Mouse (Mus musculus) kidney, postnatal 25 days (tissue): ENCODE measurements around the gene Dab2ip.

Experiments
- DNase-seq, 2 experiments: peaks; one replicate each; pipeline ENCODE4 v3.0.0; 2021; ENCODE audit warnings: mixed read lengths in 2 of 2

The Dab2ip gene

GRCm38 (mm10) chr2:35598819-35599218 is 40.8 kb downstream of the Dab2ip start:
- DNase-seq = no peak

- no peak for DNase-seq
These were observed 43.6 kb downstream of the Dab2ip start for GRCm38 (mm10) chr2:35601665-35602064.

- DNase-seq = no peak
These were observed 49.4 kb downstream of the Dab2ip start for GRCm38 (mm10) chr2:35607476-35607875.

DNA sequence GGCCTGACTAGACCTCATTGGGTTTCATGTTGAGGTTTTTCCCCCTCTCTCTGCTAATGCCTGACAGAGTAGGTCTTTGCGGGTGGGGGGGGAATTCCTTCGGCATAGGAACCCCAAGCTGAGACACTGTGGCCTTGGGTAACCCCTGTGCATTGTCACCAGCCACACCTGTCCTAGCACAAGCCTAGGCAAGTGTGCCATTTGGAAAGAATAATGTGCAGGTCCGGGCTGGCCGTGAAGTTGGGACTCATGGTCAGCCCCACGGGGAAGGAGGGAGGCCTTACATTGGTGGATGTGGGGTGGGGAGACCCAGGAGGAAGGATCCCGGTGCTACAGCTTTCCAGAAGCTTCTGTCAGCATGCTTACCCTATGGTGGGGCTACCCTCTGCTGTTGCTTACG is 50.8 kb downstream of the Dab2ip start:
- no peak for DNase-seq

DNA sequence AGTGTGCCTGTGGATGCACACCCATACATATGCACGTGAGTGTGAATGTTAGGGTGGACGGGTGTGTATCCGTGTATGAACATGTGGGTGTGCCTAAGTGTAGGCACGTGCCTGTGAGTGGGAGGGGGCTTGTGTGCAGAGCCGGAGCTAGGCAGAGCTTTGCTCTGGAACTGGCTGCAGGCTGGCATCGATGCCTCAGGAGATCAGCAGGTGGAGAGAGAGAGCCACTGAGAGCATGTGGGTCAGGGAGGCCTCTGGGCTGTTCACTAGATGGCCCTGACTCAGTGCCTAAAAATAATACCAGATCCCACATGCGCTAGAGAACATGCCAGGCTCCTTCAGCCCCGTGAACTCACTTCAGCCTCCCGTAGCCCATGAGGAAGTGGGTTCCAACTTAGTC is 51.3 kb downstream of the Dab2ip start:
- DNase-seq = no peak

- peak; percentile 37 to 73 for DNase-seq
These were observed 52.3 kb downstream of the Dab2ip start for GRCm38 (mm10) chr2:35610168-35610951.

DNA sequence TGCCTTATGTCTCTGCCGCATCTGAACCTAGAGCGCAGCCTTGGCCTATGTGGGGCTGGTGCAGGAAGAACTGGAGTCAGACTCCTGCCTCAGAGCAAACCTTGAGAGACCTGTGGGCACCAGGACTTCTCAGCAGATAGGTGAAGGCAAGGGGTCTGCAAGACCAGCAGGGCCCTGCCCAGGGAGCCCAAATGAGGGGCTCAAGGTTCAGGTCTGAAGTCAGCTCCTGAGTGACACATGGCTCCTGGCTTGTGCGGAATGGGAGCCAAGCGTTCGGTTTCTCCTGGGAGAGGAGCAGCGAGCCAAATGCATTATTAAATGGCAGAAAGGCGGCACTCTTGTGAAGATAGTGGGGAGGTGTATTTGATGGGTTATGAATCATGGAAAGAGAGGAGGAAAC is 52.9 kb downstream of the Dab2ip start:
- no peak for DNase-seq

DNA sequence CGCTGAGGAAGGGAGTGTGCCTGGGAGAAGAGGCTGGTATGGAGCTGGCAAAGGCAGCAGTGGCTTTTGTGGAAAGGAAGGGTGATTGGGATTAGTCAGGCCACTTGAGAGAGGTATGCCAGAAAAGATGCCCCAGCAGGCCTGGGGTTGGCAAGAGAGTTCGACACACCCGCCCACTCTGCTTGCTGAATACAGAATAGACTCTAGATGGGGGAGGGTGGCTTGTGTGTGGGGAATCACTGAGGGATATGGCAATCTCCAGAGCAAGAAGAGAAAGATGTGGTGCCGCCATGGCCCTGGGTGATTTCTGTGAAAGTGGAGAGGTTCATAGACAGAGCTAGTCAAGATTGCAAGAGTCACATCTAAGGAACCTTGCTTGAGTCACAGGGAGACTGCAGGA is 53.6 kb downstream of the Dab2ip start:
- DNase-seq = no peak

- no peak for DNase-seq
These were observed 54.2 kb downstream of the Dab2ip start for GRCm38 (mm10) chr2:35612297-35612696.

DNA sequence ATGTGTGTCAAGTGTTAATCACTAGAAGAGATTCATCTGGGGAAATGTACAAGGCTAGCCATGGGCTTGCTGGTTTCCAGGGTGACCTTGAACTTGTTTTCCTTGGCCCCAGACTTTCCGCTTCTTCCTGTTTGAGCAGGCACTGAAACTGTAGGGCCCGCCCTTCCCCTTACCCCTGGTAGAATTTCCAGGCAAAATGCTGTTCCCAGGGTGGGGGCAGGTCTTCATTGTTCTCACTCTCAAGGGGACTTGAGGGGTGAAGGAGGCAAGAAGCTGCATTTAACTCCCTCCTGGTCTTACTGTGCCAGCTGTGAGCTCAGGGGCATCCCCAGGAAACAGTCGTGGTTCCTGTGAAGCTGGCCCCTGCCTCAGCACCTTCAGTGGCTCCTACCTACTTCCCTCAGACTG is 55.9 kb downstream of the Dab2ip start:
- peak; percentile 52 to 70 for DNase-seq

- DNase-seq = no peak
These were observed 56.3 kb downstream of the Dab2ip start for GRCm38 (mm10) chr2:35614411-35614810.

- no peak for DNase-seq
These were observed 57.3 kb downstream of the Dab2ip start for GRCm38 (mm10) chr2:35615366-35615765.

DNA sequence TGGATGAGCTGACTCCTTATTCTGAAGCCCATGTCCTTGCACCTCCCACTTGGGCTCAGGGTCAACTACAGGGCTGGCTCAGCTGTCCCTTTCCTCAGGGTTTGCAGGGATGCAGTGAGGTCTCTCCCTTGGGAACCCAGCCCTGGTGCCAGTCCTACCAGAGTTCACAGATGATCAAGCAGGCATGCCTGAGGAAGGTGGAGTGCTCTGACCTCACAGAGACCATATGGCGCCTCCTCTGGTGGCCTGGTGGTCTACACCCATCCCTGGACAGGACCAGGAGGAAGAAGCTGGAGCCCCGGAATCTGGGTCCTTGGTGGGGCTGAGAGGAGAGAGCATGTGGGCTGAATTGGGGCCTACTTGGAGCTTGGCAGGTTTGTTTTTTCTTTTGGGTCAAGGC is 57.9 kb downstream of the Dab2ip start:
- DNase-seq = no peak

DNA sequence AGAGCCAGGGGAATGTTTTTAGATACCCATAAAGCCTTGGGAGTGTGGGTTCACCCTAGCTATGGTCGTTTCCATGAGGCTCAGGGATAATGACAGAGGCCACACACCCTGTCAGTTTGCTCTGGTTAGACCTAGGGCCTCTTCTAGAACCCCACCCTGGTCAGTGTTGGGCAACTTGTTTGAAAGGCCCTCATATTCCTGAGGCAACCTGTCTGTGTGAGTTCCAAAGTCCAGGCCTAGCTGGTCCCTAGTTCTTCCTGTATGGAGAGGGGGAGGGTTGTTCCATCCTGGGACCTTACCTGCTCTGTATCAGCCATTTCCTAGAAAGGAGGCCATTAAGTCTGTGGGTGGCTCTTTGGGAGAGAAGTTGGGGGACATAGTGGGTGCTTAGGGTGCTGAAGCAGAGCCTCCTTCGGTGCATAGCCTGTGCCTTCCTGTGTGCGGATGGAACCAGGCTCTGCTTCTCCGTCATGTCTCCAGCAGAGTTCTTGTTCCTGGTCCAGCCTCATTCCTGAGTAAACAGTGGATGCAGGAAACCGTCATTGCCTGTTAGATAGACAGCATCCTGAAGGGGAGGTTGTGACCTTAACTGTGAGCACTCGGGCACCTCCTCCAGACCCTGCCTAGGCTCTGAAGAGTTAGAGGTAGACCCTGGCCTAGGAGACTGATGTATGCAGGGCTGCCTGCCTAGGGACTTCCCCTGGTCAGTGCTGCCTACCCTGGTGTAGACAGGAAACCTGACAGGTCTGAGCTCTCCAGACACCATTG is 59.0 kb downstream of the Dab2ip start:
- DNase-seq = peak; percentile 29 to 61

DNA sequence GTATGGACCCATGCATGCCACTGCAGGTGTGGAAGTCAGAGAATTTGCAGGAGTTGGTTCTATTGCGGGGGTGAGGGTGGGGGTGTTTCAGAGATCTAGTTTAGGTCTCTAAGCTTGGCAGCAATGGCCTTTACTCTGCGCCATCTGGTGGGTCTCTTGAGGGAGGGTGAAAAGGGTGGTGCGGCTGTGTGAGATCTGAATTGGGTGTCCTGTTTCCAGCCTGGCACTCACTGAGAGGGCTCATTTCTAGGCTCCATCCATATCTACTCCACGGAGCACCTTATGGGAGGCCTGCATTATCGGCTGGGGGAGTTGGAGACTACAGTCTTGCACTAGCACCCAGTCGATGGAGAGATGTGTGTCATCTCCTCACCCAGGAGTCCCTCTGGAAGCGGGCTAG is 60.9 kb downstream of the Dab2ip start:
- DNase-seq = no peak

- peak; percentile 68 to 70 for DNase-seq
These were observed 61.5 kb downstream of the Dab2ip start for GRCm38 (mm10) chr2:35619532-35619931.

- DNase-seq = peak in 1 of 2 experiments; percentile 55
These were observed 62.5 kb downstream of the Dab2ip start for GRCm38 (mm10) chr2:35620364-35621224.

GRCm38 (mm10) chr2:35621225-35621519 is 63.1 kb downstream of the Dab2ip start:
- DNase-seq = no peak

DNA sequence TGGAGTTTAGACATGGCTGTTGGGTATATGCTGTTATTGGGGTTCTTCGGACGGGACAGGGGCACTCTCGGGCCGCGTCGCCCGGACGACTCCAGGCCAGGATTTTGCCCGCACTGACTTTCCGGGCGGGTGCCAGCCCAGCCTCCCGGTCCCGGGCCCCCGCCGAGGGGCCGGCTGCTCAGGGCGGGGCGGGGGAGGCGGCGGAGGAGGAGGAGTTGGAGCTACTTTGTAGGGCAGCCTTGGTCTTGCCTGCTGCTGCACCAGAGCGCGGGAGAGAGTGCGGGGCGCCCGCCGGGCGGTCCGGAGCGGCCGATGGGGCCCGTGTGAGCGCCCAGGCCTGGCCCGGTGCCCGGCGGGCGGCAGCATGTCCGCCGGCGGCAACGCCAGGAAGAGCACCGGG is 63.7 kb downstream of the Dab2ip start:
- peak; percentile 74 to 89 for DNase-seq

- peak in 1 of 2 experiments; percentile 29 for DNase-seq
These were observed 64.4 kb downstream of the Dab2ip start for GRCm38 (mm10) chr2:35622261-35623103.

GRCm38 (mm10) chr2:35623104-35623377 is 65.0 kb downstream of the Dab2ip start:
- DNase-seq = no peak

- peak; percentile 34 to 73 for DNase-seq
These were observed 65.5 kb downstream of the Dab2ip start for GRCm38 (mm10) chr2:35623431-35624148.
